Mouse (Mus musculus) spleen, postnatal 10 days (tissue): ENCODE measurements around the gene B020004J07Rik.
"Not testable (repeated sequence)": the region's sequence is repeated elsewhere in the genome, so short reads cannot be mapped to it uniquely, and the experiment has no call there.

Experiments used
- DNase-seq, 2 experiments: peaks; one replicate each; pipeline ENCODE4 v3.0.0; 2021 to 2022; ENCODE audit warnings: low spot score in 2 of 2

The B020004J07Rik gene

DNA sequence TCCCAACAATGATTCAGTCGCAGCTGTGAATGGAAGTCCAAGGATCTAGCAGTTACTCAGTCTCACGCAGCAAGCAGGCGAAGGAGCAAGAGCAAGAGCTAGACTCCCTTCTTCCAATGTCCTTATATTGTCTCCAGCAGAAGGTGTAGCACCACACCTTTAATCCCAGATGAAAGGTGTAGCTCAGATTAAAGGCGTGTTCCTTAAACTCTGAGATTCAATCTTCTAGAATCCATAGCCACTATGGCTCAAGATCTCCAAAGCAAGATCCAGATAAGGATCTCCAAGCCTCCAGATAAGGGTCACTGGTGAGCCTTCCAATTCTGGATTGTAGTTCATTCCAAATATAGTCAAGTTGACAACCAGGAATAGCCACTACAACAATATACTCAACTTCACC lies at the start of gene B020004J07Rik:
Gene B020004J07Rik (minus strand): TSS at position 101 of the 400 bp plus-strand sequence.
- DNase-seq: not testable (repeated sequence)

DNA sequence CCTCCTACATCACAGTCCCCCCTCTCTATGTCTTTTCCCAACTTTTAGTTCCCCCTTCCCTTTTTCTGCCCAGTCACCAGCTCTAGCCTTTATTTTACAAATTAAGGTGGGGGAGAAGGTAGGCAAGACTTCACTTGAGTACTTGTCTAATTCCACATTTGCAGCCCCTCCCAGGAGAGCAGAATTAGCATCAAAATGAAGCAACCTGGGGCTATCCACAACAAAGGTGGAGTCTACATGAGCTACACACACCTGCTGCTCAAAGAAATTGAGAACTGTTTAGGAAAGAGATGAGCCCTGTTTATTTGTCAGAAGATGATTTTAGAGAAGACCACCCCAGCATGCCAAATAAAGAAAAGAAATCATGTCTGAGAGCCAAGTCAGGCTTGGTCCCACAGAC lies 45.6 kb upstream of the B020004J07Rik start:
- no peak for DNase-seq

DNA sequence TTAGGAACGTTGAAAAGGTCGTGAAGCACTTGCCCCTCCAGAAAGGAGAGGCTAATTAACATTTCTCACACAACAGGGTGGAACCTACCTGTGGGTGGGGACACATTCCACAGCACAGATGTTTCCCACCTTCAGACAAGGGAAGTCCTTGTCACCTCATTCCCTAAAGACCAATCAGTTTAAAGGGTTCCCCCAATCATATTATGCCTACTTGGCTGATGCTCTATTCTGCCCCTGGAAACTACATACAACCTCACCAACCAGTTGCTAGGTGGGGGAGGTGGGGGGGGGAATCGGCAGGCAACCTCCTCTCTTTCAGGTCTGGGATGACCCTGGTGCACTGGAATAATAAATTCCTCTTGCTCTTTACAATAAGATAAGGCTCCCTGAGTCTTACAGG lies 39.8 kb upstream of the B020004J07Rik start:
- no peak for DNase-seq

DNA sequence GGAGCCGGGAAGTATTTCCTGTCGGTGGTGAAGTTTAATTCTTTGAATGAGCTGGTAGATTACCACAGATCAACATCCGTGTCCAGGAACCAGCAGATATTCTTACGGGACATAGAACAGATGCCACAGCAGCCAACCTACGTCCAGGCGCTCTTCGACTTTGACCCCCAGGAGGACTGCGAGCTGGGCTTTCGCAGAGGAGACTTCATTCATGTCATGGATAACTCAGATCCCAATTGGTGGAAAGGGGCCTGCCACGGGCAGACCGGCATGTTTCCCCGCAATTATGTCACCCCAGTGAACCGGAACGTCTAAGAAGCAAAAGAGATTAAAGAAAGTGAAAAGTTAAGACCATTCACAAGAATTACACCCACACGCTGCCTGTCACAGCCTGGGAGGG lies 31.9 kb upstream of the B020004J07Rik start:
- DNase-seq: not testable (repeated sequence)

DNA sequence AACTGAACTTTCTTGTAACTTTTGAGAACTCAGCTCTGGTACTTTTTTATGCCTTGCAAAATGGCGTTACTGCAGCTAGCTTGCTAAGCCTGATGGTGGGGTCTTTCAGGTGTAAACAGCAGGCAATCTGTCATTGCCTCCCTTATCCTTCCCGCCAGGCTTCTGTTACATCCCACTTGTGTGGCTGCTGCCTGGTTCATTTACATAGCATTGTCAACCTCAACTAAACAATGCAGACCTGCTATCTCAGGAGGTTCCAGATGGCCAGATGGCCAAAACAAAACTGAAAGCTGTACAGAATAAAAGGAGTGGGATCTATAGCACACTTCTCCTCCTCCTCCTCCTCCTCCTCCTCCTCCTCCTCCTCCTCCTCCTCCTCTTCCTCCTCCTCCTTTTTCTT lies 28.2 kb upstream of the B020004J07Rik start:
- not testable (repeated sequence) for DNase-seq

DNA sequence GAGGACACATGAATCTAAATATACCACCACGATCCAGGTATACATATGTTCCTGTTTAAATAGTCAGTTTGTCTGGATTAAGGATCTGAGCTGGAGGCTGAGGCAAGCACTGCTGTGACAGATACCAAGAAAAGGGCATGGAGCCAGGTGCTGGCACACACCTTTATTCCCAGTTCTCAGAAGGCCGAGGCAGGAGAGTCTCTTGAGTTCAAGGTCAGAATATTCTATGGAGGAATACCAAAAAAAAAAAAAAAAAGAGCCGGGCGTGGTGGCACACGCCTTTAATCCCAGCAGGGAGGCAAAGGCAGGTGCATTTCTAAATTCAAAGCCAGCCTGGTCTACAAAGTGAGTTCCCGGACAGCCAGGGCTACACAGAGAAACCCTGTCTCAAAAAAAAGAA lies 18.5 kb upstream of the B020004J07Rik start:
- no peak for DNase-seq

DNA sequence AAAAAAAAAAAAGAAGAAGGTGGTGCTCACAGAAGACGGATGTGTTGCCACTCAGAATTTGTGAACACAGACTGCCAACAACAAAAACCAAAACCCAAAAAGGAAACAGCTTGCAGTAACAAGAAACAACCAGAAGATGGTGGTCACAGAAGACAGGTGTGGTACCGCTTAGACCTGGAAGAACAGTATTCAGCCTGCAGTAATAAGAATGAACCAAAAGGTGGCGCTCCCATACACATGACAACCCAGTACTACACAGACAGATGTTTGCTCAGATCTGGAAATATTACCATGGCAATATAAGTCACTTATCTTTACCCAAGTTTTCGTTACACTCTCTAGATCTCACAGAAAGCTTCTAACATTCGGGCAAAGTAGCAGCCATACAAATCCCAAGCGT lies 17.1 kb upstream of the B020004J07Rik start:
- no peak for DNase-seq

DNA sequence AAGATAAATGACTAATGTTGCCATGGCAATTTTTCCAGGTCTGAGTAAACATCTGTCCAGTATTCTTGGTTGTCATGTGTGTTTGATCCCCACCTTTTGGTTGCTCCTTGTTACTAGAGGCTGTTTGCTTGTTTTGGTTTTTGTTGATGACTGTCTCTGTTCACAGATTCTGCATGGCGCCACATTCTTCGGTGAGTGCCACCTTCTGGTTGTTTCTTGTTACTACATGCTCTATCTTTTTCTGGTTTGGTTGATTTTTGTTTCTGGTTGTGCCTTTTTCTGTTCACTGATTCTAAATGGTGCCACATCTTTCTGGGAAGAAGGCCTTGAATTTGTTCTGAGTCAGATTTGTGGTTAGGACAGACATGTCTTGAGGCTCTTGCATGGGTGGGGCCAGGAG lies 7.1 kb upstream of the B020004J07Rik start:
- no peak for DNase-seq
